Mouse (Mus musculus) urinary bladder, adult 2 months (tissue): Measurements from ENCODE around the gene Snrpd2. TPM values are rescaled to one million over a fixed set of nuclear protein-coding genes. Genes with fewer than 3 reads are reported as not detected.
"Not testable (repeated sequence)": the region's sequence is repeated elsewhere in the genome, so short reads cannot be mapped to it uniquely, and the experiment has no call there.

ENCODE experiments used
- DNase-seq: peaks from one replicate; pipeline ENCODE4 v3.0.0; 2022; ENCODE audit warnings: low spot score
- polyA plus RNA-seq: library from polyadenylated mRNA; depleted of rRNA; stranded (reverse); fragments of >200 nt; gene quantifications from 2 replicates; pipeline ENCODE4 v1.2.3, GENCODE M21; 2012

The Snrpd2 gene
- polyA plus RNA-seq, 1 experiment: 122 TPM

GRCm38 (mm10) chr7:19148875-19149541, 514 bp upstream of the Snrpd2 start, which contains the start of gene Qpctl:
Gene Qpctl (minus strand): TSS chr7:19149291.
- DNase-seq: peak; percentile 83

GRCm38 (mm10) chr7:19151121-19151520, 1.6 kb downstream of the Snrpd2 start:
- not testable (repeated sequence) for DNase-seq

- no peak for DNase-seq
These were observed 5.3 kb downstream of the Snrpd2 start for GRCm38 (mm10) chr7:19154796-19155195.

DNA sequence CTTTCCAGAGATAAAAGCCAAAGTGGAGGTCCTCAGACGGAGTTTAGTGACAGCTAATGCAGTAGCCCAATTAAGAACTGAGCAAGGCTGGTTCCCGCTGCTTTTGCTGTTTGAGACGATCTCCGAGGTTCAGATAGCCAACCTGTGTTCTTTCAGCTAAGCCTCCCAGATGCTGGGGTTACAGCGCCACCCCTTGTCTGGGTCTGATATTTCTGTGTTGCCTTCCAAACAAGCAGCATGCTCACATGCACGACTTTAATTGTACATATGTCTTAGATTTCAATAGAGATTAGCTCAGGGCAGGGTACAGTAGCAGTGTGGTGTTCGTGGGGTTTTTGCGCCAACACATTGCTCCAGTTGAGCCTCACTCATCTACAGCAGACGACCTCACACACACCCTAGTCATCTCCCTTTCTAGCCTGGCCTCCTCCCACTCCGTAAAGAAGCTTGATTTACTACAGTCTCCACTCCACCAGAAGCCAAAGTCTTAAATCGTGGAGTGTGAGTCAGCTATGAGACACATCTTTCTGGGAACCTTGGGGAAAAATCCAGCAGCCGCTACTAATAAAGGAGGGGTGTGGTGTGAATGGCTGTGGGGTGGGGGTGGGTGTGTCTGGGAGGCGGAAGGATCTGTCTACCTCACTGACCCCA, 6.4 kb downstream of the Snrpd2 start:
- DNase-seq: no peak

- peak; percentile 92 for DNase-seq
These were observed 7.8 kb downstream of the Snrpd2 start for GRCm38 (mm10) chr7:19157160-19157800.

DNA sequence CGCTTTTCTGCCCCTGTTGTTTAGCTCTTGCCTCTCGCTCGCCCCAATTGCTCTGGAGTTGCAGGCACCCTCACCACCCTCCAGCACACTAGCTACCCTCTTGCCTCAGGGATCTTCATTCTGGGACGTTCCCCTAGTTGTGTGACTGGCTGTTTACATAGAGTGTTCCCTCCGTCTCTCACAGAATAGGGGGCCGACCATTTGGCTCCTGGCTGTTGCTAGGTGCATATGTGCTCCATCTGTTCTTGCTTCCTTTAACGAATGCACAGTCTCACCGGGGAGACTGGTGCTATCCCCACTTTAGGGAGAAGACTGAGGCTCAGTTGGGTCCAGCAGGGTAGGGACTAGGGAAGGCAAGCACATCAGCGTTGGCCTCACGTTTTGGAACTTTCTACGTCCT, 9.1 kb downstream of the Snrpd2 start:
- DNase-seq: no peak

- no peak for DNase-seq
These were observed 9.9 kb downstream of the Snrpd2 start for GRCm38 (mm10) chr7:19159411-19159810.

DNA sequence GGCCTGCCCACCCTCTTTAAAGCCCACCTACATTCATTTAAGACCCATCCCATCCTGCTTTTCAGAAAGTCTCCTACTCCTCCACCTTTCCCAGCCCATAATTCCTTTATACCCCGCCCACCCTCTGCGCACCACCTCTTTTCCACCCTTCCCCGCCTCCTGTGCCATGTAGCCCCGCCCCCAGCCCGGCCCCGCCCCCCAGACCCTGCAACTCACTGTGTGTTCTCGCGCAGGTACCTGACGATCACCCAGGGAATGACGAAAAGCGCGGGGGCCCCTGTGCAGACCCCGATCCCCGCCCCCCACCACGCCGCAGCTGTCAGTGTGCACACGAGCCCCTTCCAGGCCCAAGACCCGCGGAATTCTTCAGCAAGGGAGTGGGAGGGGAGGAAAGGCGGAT, 10.6 kb downstream of the Snrpd2 start:
- DNase-seq: no peak

GRCm38 (mm10) chr7:19162928-19163327, 13.4 kb downstream of the Snrpd2 start:
- no peak for DNase-seq

GRCm38 (mm10) chr7:19163752-19164151, 14.2 kb downstream of the Snrpd2 start:
- no peak for DNase-seq

GRCm38 (mm10) chr7:19164189-19164588, 14.7 kb downstream of the Snrpd2 start:
- no peak for DNase-seq

DNA sequence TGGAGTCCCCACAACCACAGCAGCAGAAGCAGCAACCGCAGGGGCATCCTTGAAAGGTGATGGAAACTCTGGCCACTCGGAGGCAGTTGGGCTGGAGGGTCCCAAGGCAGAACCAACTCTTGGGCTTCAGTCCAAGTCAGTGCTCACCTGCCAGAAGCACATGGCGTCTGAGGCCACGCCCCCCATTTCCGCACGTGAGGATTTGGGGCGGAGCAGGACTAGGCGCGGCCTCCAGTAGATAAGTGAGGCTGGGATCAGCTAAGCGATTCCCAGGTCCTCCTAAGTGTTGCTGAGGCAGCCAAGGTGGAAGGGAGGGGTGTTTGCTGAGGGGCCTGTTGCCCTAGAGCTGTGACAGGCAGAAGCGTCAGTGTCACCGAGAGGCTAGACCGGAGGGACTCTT, 15.5 kb downstream of the Snrpd2 start:
- DNase-seq: no peak

DNA sequence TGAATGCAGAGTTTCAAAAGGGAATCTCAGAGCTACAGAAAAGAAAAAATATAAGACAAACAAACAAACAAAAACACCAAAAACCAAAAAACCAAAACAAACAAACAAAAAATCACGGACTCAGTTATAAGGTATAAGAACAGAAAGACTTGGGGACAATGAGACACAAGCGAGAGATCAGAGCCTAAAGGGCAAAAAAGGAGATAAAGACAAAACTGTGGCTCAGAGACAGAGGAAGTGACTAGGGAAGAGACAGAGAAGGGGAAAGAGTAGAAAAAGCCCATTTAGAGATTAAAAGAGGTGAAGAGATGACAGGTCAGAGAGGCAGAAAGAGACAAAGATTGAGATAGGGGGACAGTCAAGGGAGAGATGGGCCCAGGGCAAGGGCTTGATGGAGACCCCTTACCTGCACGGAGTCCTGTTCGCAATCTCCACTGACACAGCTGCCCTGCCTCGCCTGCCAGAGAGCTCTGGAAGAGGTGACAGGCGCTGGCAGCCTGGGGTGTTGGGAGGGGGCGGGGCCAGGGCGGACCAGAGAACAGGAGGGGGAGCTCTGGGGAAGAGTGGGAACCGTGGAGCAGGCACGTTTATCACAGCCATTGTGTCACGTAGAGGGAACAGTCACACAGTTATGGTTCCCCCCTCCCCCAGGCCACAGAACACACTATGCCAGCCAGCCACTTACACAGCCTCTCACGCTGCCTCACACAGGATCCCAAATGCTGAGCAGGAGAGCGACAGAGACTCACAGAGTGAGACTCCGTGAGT, 16.3 kb downstream of the Snrpd2 start, which contains the start of gene Gipr:
Gene Gipr (minus strand): TSS at position 472 of the 768 bp plus-strand sequence.
- DNase-seq: no peak

DNA sequence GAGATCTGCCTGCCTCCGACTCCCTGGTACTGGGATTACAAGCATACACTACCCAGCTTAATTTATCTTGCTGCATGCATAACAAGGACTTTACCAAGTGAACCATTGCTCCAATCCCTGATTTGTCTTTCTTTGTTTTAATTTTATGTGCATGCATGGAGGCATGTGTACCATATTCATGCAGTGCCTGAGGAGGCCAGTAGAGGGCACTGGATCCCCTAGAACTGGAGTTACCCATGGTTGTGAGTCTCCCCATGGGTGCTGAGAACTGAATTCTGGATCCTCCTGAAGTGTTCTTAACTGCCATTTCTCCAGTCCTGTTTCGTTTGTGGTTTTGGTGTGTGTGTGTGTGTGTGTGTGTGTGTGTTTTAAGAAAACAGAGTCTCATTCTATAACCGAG, 17.5 kb downstream of the Snrpd2 start:
- DNase-seq: no peak

DNA sequence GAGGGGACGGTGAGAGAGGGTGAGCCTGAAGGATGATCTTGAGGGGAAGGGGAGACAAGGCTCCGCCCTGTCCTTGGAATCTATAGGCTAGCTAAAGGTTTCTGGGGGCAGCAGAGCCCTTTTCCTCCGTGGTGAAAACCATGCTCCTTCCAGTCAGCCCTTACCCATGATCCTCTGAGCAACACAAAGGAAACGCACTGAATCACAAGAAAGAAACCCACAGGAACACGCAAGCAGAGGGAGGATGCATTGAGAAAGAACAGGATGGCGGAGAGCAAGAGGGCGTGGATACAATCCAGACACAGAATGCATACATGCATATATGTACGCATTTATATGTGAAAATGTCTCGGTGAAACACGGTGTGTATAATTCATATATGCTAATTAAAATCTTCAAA, 20.0 kb downstream of the Snrpd2 start:
- DNase-seq: no peak

GRCm38 (mm10) chr7:19170142-19170541, 20.6 kb downstream of the Snrpd2 start:
- no peak for DNase-seq

GRCm38 (mm10) chr7:19171831-19172230, 22.3 kb downstream of the Snrpd2 start:
- no peak for DNase-seq

GRCm38 (mm10) chr7:19172874-19173273, 23.4 kb downstream of the Snrpd2 start:
- DNase-seq: no peak

DNA sequence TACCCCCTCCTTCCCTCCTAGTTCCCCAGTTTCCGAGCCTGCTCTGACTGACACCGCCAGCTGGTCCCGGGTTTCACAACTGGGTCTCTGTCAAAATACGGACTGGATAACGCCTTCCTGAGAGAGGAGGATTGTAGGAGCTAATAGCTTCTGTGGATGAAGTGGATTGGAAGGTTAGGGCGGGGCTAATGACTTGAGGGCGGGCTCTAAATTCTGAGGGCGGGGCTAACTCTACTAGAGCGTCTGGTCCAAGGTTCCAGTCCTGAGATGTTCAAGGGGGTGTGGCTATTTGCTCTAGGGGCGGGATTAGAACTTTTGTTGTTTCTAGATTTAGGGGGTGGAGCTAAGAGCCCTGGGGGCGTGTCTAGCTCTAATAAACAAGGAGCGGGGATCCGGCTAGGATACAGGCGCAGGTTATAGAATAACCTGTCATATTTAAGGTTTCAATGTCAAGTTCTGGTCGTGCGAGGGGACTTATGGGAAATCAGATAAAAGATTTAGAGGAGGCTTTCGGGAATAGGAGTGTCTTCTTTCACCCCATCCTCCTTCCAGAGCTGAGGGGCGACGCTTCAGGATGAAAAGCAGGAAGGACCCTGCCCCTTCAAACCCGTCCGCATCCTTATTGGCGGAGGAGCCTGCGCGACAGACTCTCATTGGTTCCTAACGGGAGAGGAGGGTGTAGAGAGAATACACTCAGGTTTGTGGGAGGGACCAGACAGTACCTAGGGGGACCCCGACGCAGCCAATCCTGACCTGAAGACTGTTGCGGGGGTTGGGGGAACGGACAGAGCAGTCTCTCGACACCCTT, 26.4 kb downstream of the Snrpd2 start, which contains the start of gene Eml2:
Gene Eml2 (plus strand): TSS at position 714 of the 808 bp plus-strand sequence.
- DNase-seq: no peak

DNA sequence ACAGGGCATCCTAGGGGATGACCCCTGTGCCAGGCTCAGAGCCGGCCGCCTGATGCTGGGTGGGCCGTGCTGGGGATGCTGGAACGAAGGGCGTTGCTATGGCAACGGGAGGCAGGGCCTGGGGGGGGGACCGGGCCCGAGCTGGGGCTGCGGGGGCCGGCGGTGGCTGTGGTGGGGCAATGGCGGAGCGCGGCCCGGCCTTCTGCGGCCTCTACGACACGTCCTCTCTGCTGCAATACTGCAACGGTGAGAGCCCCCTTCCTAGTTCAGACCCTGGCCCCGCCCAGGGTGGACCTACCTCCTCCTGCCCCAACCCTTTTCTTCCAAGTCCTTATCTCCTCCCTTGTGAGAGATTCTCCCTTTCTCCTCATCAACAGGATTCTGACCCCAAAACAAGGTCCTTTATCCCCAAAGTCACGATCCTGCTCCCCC, 27.0 kb downstream of the Snrpd2 start:
- DNase-seq: no peak

- no peak for DNase-seq
These were observed 27.7 kb downstream of the Snrpd2 start for GRCm38 (mm10) chr7:19177216-19177615.
